Mouse (Mus musculus) megakaryocyte, adult 5-6 weeks (primary cell): ENCODE measurements around the gene Ss18l1. TPM values are rescaled to one million over a fixed set of nuclear protein-coding genes. Genes with fewer than 3 reads are reported as not detected.

Experiments
- ATAC-seq: 2 replicates; pipeline ENCODE4 v1.8.0; 2016; ENCODE audit warnings: mild to moderate bottlenecking, inconsistent platforms; ENCODE audit not compliant: poor library complexity, severe bottlenecking
- total RNA-seq, 2 experiments: library from RNA; stranded (forward) in 1 of 2; stranded (reverse) in 1 of 2; fragments of 153-499, 151-499 nt in 1 of 2; fragments of 221-1000, 200-1000 nt in 1 of 2; gene quantifications; 2 replicates each; pipeline versions ENCODE4 v1.2.3 to v1.2.4; 2015 to 2017

The Ss18l1 gene
- total RNA-seq, 2 experiments from 2014 or later = 4.6 to 5.5 TPM

GRCm38 (mm10) chr2:180083063-180083462 is 40.8 kb downstream of the Ss18l1 start:
- no peak for ATAC-seq

GRCm38 (mm10) chr2:180084565-180084964 is 42.3 kb downstream of the Ss18l1 start:
- ATAC-seq = no peak

GRCm38 (mm10) chr2:180085926-180086636 is 43.8 kb downstream of the Ss18l1 start:
- ATAC-seq = no peak

GRCm38 (mm10) chr2:180086637-180087027 is 44.3 kb downstream of the Ss18l1 start:
- ATAC-seq = no peak

- peak; percentile 40; the same call in 1 of the 2 replicates for ATAC-seq
Observed at GRCm38 (mm10) chr2:180087472-180087871, 45.2 kb downstream of the Ss18l1 start.

- no peak for ATAC-seq
Observed at GRCm38 (mm10) chr2:180090285-180090684, 48.0 kb downstream of the Ss18l1 start.

- ATAC-seq = no peak
Observed at GRCm38 (mm10) chr2:180095711-180096110, 53.4 kb downstream of the Ss18l1 start.

GRCm38 (mm10) chr2:180097585-180097984 is 55.3 kb downstream of the Ss18l1 start:
- no peak for ATAC-seq

GRCm38 (mm10) chr2:180098167-180098566 is 55.9 kb downstream of the Ss18l1 start:
- peak; percentile 33; the same call in 1 of the 2 replicates for ATAC-seq

GRCm38 (mm10) chr2:180099529-180099928 is 57.2 kb downstream of the Ss18l1 start:
- ATAC-seq = no peak

GRCm38 (mm10) chr2:180103151-180103977 is 61.1 kb downstream of the Ss18l1 start:
- no peak for ATAC-seq

GRCm38 (mm10) chr2:180103978-180104658 is 61.8 kb downstream of the Ss18l1 start, which contains the start of gene Hrh3:
Hrh3 (minus strand) TSS chr2:180104488.
- ATAC-seq = peak; percentile 74

- peak; percentile 43 for ATAC-seq
Observed at GRCm38 (mm10) chr2:180104659-180105377, 62.5 kb downstream of the Ss18l1 start.

- ATAC-seq = no peak
Observed at GRCm38 (mm10) chr2:180105441-180106190, 63.3 kb downstream of the Ss18l1 start.

GRCm38 (mm10) chr2:180107081-180107480 is 64.8 kb downstream of the Ss18l1 start:
- 0 out of 2 replicates have a peak, but pooled peaks have one; percentile 44 for ATAC-seq

- ATAC-seq = no peak
Observed at GRCm38 (mm10) chr2:180108285-180108684, 66.0 kb downstream of the Ss18l1 start.

- no peak for ATAC-seq
Observed at GRCm38 (mm10) chr2:180113909-180114890, 71.9 kb downstream of the Ss18l1 start.

GRCm38 (mm10) chr2:180115279-180115678 is 73.0 kb downstream of the Ss18l1 start:
- no peak for ATAC-seq

GRCm38 (mm10) chr2:180116081-180116493 is 73.8 kb downstream of the Ss18l1 start:
- no peak for ATAC-seq
